In genomic region chr11:69662967-69663671, GRCm38 (mm10) we compare ENCODE assay signal across 8 mouse cellular contexts. TPM values are rescaled to one million over a fixed set of nuclear protein-coding genes. Genes with fewer than 3 reads are reported as not detected.
DNase-seq lines count a peak whose midpoint lies in the region; ATAC-seq and TF ChIP-seq lines count a peak whose summit lies in the region.
"Had no signal": no experiment of that assay in that cellular context is flagged by ENCODE, and none has a peak within 500 bp of the region (broad histone marks: within the 10 kb centered on the region; RNA-seq: fewer than 3 reads in every experiment).

No protein-coding gene starts in this region.

- peak overlapping the region; percentile 69 for H3K4me3 ChIP-seq in lung, embryonic 16.5 days (ENCODE audit: low read length)
- H3K4me3 ChIP-seq in forebrain, embryonic 10.5 days: peak overlapping the region; percentile 66
- H3K4me3 ChIP-seq in limb, embryonic 10.5 days: peak overlapping the region; percentile 60
- peak overlapping the region; percentile 72 for H3K4me3 ChIP-seq in small intestine, adult 2 months (ENCODE audit: low read depth, low read length)

- peak overlapping the region; percentile 97 for H3K27ac ChIP-seq in lung, embryonic 16.5 days (ENCODE audit: low read length)
- H3K27ac ChIP-seq in forebrain, embryonic 10.5 days: peak overlapping the region; percentile 96
- peak overlapping the region; percentile 92 for H3K27ac ChIP-seq in limb, embryonic 10.5 days
- H3K27ac ChIP-seq in small intestine, adult 2 months (ENCODE audit: insufficient read depth, low read depth, low read length): peak overlapping the region; percentile 98

- ATAC-seq in lung, embryonic 16.5 days (ENCODE audit: low read depth): no peak

- peak overlapping the region; percentile 58 for H3K4me2 ChIP-seq in lung, embryonic 16.5 days (ENCODE audit: low read depth, low read length)

- peaks cover 33% of the 10 kb centered on the region for H3K36me3 ChIP-seq in lung, embryonic 16.5 days (ENCODE audit: control insufficient read depth, insufficient read depth, low read length)
- H3K36me3 ChIP-seq in forebrain, embryonic 10.5 days (replicated peaks): peaks cover 74% of the 10 kb centered on the region
- peaks cover 74% of the 10 kb centered on the region for H3K36me3 ChIP-seq in limb, embryonic 10.5 days
- peaks cover 21% of the 10 kb centered on the region for H3K36me3 ChIP-seq in small intestine, adult 2 months (ENCODE audit: control insufficient read depth, insufficient read depth, low read length)

- DNase-seq in lung, adult 18-20 months: no peak
- no peak for DNase-seq in forebrain, embryonic 10.5 days (ENCODE audit: extremely low spot score, low spot score)
- DNase-seq in limb, embryonic 10.5 days (ENCODE audit: low spot score): no peak
- no peak for DNase-seq in spleen, adult 18-20 months
- DNase-seq in left cerebral cortex, adult 8-10 months (ENCODE audit: low spot score in 2 of 2): no peak

- H3K27me3 ChIP-seq in lung, embryonic 16.5 days (ENCODE audit: control insufficient read depth, insufficient read depth, low read depth, low read length): no peaks in the 10 kb centered on the region
- H3K27me3 ChIP-seq in forebrain, embryonic 10.5 days (ENCODE audit: poor library complexity, severe bottlenecking): no peaks in the 10 kb centered on the region
- no peaks in the 10 kb centered on the region for H3K27me3 ChIP-seq in limb, embryonic 10.5 days (ENCODE audit: low read depth, poor library complexity, severe bottlenecking)
- no peaks in the 10 kb centered on the region for H3K27me3 ChIP-seq in small intestine, adult 2 months (ENCODE audit: control insufficient read depth, insufficient read depth, low read length)

- H3K9ac ChIP-seq in lung, embryonic 16.5 days (ENCODE audit: low read length): peak overlapping the region; percentile 76

- no peaks in the 10 kb centered on the region for H3K9me3 ChIP-seq in lung, embryonic 16.5 days (ENCODE audit: control insufficient read depth, low read length)
- H3K9me3 ChIP-seq in forebrain, embryonic 10.5 days: no peaks in the 10 kb centered on the region
- H3K9me3 ChIP-seq in limb, embryonic 10.5 days (replicated peaks): no peaks in the 10 kb centered on the region

- 60% methylated on average over 13 of the region's 13 CpGs for WGBS in lung, embryonic 16.5 days
- WGBS in forebrain, embryonic 10.5 days: 70% methylated on average over 13 of the region's 13 CpGs
- 70% methylated on average over 13 of the region's 13 CpGs for WGBS in limb, embryonic 10.5 days
- 59% methylated on average over 13 of the region's 13 CpGs for WGBS in small intestine, adult 2 months

- no peak for TF ChIP-seq POLR2A in small intestine, adult 2 months (IDR thresholded peaks at IDR 0.05; ENCODE audit: low read depth, low read length)

- no peak for TF ChIP-seq CTCF in small intestine, adult 2 months (IDR thresholded peaks at IDR 0.05; ENCODE audit: extremely low read depth, insufficient read length, insufficient replicate concordance, low read depth, low read length)

- peaks cover 13% of the 10 kb centered on the region for H3K4me1 ChIP-seq in lung, embryonic 16.5 days (replicated peaks; ENCODE audit: control insufficient read depth, insufficient read depth, low read length)
- peaks cover 34% of the 10 kb centered on the region for H3K4me1 ChIP-seq in forebrain, embryonic 10.5 days
- H3K4me1 ChIP-seq in limb, embryonic 10.5 days: peaks cover 28% of the 10 kb centered on the region
- H3K4me1 ChIP-seq in small intestine, adult 2 months (ENCODE audit: control insufficient read depth, insufficient read depth, insufficient read length, low read length): peaks cover 7% of the 10 kb centered on the region

RNA-seq across cellular contexts. Expression of gene Mpdu1, which starts 0.7 kb away (rescaled TPM):
- 65.5 and 71.0 TPM in 2 replicates for polyA plus RNA-seq in lung, embryonic 16.5 days (2015; fragmentation: Nextera tagmentation; extraction: Ambion mirVana)
- 81.8 and 82.9 TPM in 2 replicates for polyA plus RNA-seq in forebrain, embryonic 10.5 days (2016; fragmentation: Nextera tagmentation; extraction: Ambion mirVana)
- polyA plus RNA-seq in limb, embryonic 10.5 days (2016; fragmentation: Nextera tagmentation; extraction: Ambion mirVana): 66.8 and 74.2 TPM in 2 replicates
- 79.7 and 135 TPM in 2 replicates for polyA plus RNA-seq in small intestine, adult 2 months (2012; rRNA removed)
- total RNA-seq in left cerebral cortex, adult 8-10 months (2022): 10 to 100 TPM; 59.3 to 68.7 (median 61.4) TPM

RNA-seq across cellular contexts. Expression of gene Cd68, which starts 2.8 kb away (rescaled TPM):
- 19.2 and 19.4 TPM in 2 replicates for polyA plus RNA-seq in lung, embryonic 16.5 days (2015; fragmentation: Nextera tagmentation; extraction: Ambion mirVana)
- polyA plus RNA-seq in forebrain, embryonic 10.5 days (2016; fragmentation: Nextera tagmentation; extraction: Ambion mirVana): 5.5 and 5.8 TPM in 2 replicates
- 3.5 and 3.6 TPM in 2 replicates for polyA plus RNA-seq in limb, embryonic 10.5 days (2016; fragmentation: Nextera tagmentation; extraction: Ambion mirVana)
- 20.9 and 24.7 TPM in 2 replicates for polyA plus RNA-seq in small intestine, adult 2 months (2012; rRNA removed)
- total RNA-seq in left cerebral cortex, adult 8-10 months (2022): 10 to 100 TPM; 14.1 to 63.3 (median 34.2) TPM

RNA-seq across cellular contexts. Expression of gene Sox15, which starts 8.0 kb away (rescaled TPM):
- 0.54 TPM in 1 of 2 replicates, not detected in the other for polyA plus RNA-seq in lung, embryonic 16.5 days (2015; fragmentation: Nextera tagmentation; extraction: Ambion mirVana)
- not detected in 2 replicates for polyA plus RNA-seq in forebrain, embryonic 10.5 days (2016; fragmentation: Nextera tagmentation; extraction: Ambion mirVana)
- polyA plus RNA-seq in limb, embryonic 10.5 days (2016; fragmentation: Nextera tagmentation; extraction: Ambion mirVana): 0.16 TPM in 1 of 2 replicates, not detected in the other
- polyA plus RNA-seq in small intestine, adult 2 months (2012; rRNA removed): 0.43 TPM in 1 of 2 replicates, not detected in the other
- under 1 TPM in 1 of 4 experiments, not detected in 3; 0.46 TPM for total RNA-seq in left cerebral cortex, adult 8-10 months (2022)
- total RNA-seq: common myeloid progenitor, adult 5-6 weeks had no signal

RNA-seq across cellular contexts. Expression of gene Eif4a1, which starts 9.1 kb away (rescaled TPM):
- 539 and 624 TPM in 2 replicates for polyA plus RNA-seq in lung, embryonic 16.5 days (2015; fragmentation: Nextera tagmentation; extraction: Ambion mirVana)
- 725 and 747 TPM in 2 replicates for polyA plus RNA-seq in forebrain, embryonic 10.5 days (2016; fragmentation: Nextera tagmentation; extraction: Ambion mirVana)
- 678 and 791 TPM in 2 replicates for polyA plus RNA-seq in limb, embryonic 10.5 days (2016; fragmentation: Nextera tagmentation; extraction: Ambion mirVana)
- polyA plus RNA-seq in small intestine, adult 2 months (2012; rRNA removed): 92.1 and 134 TPM in 2 replicates
- 100 to 1,000 TPM; 268 to 307 (median 295) TPM for total RNA-seq in left cerebral cortex, adult 8-10 months (2022)

RNA-seq across cellular contexts. Expression of gene Senp3, which starts 18.8 kb away (rescaled TPM):
- polyA plus RNA-seq in lung, embryonic 16.5 days (2015; fragmentation: Nextera tagmentation; extraction: Ambion mirVana): 69.3 and 70.6 TPM in 2 replicates
- polyA plus RNA-seq in forebrain, embryonic 10.5 days (2016; fragmentation: Nextera tagmentation; extraction: Ambion mirVana): 127 and 128 TPM in 2 replicates
- 149 and 151 TPM in 2 replicates for polyA plus RNA-seq in limb, embryonic 10.5 days (2016; fragmentation: Nextera tagmentation; extraction: Ambion mirVana)
- 15.4 and 24.6 TPM in 2 replicates for polyA plus RNA-seq in small intestine, adult 2 months (2012; rRNA removed)
- 10 to 100 TPM; 72.6 to 96.8 (median 83.6) TPM for total RNA-seq in left cerebral cortex, adult 8-10 months (2022)
